Mouse (Mus musculus): Measurements from ENCODE around the gene Kif26b.

Kif26b gene

DNA sequence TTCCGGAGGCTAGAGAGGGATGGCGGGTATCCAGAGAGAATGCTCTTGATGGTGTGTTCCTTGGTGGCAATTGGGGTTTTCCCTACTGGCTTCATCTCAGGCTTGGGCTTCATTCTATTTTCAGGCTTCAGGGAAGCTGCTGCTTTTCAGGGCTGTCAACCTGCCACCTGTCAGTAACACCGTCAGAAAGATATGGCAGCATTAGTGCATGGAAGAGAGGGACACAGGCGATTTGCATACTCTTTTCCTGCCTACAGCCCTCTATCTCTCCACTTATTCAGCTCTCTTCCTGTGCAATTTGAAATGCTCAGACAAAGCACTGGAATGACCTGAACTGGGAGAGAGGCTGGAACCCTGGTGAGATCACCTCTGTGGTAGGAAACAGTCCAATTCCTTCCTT lies 117.7 kb downstream of the Kif26b start:
- peak; percentile 17; the same call in 1 of the 2 replicates for ATAC-seq (ENCODE audit: insufficient number of reproducible peaks, low FRiP score, low TSS enrichment)

DNA sequence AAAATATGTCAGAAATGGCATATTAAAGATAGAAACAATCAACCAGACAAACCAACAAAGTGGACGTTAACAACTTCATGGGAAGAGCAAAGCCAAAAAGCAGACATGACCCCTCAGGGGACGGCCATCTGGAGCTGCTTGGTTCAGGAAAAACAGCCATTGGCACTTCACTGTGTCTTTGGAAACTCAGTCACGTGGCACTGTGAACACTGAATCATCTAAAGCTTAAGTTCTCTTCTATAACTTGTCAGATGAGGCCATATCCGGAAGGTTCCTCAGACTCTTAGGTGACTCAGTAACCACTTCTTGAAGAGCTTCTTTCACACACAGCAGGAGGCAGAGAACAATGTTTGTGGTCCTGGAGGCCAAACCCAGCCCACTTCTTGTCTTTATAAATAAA lies 126.6 kb downstream of the Kif26b start:
- ATAC-seq (ENCODE audit: insufficient number of reproducible peaks, low FRiP score, low TSS enrichment), result no peak

DNA sequence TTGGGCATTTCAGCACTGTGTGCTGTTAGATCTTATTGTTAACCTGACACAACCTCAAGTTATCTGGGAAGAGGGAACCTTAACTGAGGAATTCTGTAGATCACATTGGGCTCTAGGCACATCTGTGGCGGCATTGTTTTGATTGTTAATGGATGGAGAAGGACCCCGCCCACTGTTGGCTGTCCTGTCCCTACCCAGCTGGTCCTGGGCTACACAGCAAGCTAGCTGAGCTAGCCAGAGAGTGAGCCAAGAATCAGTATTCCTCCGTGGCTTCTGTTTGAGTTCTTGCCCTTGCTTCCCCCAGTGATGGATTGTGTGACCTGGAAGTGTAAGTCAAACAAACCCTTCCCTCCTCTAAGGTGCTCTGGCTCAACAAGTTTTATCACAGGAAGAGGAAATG lies 132.1 kb downstream of the Kif26b start:
- no peak for ATAC-seq (ENCODE audit: insufficient number of reproducible peaks, low FRiP score, low TSS enrichment)

DNA sequence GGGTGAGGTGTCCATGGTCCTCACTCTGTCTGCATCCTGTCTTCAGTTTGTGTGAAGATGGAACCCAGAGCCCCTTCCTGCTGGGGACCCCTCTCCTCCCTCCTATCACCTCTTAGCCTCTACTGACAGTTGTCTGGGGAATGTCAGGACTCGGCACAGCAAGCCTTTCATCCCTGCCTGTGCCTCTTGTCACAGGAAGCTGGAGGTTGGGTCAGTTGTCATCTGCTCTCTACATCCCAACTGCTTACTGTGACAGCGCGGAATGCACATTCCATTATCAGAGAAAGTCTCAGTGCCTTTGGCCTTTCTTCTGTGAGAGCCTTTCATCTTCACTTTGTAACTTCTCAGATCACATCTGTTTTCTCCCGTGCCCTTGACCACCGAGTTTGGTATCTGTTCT lies 132.6 kb downstream of the Kif26b start:
- ATAC-seq (ENCODE audit: insufficient number of reproducible peaks, low FRiP score, low TSS enrichment), result no peak

DNA sequence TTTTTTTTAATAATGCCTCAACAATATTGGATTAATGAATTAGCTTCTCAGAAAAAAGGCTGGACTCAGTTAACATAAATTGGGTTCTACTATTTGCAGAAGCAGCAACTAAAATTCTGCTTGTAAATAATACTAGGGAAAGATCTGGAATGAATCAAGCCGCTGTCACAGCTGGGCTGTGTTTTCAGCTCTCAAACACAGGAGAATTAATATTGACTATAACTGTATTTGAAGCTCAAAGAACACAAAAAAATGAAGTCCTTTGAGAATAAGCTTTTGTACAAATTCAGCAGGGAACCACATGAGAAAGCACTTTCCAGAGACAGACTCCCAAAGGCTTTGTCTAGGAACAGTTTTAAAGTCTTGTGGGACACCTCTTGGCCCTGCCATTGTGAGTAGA lies 134.6 kb downstream of the Kif26b start:
- no peak for ATAC-seq (ENCODE audit: insufficient number of reproducible peaks, low FRiP score, low TSS enrichment)

DNA sequence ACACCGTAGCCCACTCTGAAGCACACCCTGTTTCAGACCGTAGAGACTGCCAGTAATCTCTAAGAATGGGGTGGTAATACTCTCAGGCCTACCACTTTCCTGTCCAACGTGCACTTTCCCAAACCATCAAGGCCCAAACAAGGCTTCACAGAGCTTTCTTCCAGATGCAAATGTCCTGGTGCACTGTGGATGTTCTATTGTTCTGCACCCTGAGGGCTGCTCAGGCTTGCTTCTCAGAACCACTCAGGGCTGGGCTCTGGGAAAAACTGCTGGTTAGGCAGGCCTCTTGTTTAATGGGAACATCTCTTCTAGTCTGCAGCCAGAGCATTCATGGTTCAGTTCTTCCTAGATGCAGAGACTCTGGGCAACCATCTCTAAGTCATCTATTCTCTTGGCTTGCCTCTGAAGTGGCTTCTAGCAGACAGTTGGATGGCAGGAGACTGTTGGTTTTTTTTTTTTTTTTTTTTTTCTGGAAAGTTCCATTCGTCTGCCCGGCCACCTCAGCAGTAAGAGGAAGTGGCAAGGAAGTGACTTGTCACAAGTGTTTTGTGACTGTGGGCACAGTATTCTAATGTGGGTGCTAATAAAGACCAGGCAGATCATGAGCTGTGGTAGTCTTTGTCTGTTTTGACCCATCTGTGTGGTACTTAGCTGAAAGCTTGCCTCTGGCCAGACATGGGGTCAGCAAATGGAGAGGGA lies 135.5 kb downstream of the Kif26b start:
- ATAC-seq (ENCODE audit: insufficient number of reproducible peaks, low FRiP score, low TSS enrichment), result no peak

DNA sequence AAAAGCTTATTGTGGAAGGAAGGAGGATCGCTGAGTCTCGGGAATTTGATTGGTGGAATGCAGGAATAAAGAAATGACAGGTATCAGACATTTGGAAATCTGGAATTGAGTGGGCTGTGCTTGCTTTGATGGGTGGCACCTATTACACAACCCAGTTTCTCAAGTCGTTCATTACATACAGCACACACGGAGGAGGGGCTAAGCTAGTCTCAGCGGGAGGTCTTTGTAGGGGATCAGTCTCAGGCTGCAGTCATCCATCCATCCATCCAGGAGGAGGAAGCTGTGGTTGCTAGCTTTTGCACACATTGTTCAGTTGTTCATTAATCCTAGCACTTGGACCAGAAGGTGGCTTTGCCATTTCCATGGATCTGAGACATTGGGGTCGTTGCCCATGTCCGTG lies 137.6 kb downstream of the Kif26b start:
- no peak for ATAC-seq (ENCODE audit: insufficient number of reproducible peaks, low FRiP score, low TSS enrichment)

DNA sequence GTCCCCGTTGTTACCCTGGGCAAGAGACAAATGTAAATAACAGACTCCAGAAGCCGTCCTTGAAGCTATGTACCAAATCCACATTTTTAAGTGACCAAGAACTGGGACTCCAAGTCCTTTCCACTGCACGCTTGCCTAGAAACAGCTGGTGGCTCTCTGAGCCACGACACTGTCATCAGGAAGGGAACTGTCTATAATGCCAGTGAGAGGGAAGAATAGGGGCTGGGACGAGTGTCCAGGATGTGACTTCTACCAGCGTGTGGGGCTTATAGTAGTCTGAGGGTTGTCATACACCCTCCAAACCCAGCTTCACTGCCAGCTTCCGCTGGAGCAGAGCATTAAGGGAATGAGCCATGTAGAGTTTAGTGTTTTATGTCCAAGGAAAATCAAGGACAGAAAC lies 138.9 kb downstream of the Kif26b start:
- no peak for ATAC-seq (ENCODE audit: insufficient number of reproducible peaks, low FRiP score, low TSS enrichment)

DNA sequence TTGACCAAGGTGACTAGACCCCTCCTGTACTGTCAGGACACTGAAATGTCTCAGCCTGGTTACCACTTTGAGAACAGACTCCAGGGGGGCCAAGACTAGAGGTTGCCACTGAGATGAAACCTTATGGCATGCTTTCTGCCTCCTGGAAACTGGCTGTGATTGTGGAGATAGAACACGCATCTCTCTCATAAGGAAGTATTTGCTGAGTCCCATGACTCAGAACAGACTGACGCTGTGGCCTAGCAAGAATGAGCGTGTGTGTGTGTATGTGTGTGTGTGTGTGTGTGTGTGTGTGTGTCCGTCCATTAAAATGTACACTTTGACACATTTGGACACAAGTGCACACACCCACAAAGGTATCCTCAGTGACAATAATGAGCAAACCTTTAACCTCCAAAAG lies 140.0 kb downstream of the Kif26b start:
- ATAC-seq (ENCODE audit: insufficient number of reproducible peaks, low FRiP score, low TSS enrichment), result no peak

DNA sequence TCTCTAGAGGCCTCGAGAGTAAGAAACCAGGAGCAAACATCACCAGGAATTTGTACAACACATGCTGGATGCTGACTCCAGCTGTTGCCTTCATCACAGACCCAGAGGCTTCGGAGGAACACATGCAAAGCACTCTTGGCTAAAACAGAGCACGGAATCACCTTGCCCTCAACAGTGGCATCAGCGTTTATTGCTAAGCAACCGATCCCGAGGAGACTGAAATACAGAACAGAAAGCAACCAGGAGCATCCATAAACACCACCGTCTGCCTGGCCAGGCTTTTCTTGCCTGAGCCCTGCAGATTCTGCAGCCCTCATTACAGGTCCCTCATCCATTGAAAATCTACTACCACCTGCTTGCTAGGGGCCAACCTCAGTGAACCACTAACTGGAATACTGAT lies 144.1 kb downstream of the Kif26b start:
- no peak for ATAC-seq (ENCODE audit: insufficient number of reproducible peaks, low FRiP score, low TSS enrichment)

DNA sequence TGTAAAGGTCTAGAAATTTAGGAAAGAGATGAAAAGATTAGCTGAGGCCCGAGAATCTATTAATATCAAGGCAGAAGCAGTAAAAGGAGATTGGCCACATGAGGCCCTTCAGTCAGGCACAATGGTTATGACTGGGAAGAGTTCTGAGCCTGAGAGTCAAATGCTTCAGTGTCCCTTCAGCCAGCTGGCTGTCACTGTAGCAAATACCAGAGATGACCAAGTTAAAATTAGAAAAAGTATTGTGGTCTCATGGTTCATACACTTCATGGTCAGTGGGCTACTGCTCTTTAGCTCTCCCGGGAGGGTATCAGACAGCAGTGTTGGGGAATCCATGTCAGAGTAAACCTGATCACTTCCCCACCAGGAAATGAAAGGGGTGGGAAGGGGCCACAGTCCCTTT lies 144.6 kb downstream of the Kif26b start:
- no peak for ATAC-seq (ENCODE audit: insufficient number of reproducible peaks, low FRiP score, low TSS enrichment)

DNA sequence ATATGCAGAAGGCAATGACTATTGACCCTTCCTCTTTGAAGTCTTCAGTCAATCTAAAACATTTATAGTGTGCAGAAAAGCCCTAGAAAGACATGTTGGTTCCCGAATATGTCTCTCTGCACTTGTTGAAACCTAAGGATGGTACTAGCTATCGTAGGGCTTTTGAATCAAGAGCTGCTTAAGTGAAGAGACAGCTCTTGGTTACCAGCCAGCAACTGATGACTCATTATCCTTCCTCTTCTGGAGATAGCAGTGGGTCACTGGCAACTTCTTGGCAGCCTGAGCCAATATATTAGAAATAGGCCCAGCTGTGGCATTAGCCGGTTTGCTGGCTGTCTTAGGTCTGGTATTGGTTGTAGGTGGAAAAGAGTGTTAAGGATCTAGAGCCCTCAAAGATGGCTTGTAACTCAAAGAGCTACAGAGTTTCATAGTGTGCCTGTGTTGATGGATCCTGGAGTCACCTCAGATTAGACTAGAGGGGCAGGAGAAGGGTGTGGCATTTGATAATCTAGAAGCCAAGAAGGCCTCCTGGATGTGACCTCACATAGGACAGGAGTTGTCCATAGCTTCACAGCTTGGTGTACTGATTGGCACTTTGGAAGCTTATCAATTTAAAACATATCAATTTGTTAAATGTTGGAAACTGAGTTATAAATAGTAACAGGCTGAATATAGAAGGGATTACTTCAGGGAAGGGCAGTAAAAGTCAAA lies 146.8 kb downstream of the Kif26b start:
- ATAC-seq (ENCODE audit: insufficient number of reproducible peaks, low FRiP score, low TSS enrichment), result no peak

DNA sequence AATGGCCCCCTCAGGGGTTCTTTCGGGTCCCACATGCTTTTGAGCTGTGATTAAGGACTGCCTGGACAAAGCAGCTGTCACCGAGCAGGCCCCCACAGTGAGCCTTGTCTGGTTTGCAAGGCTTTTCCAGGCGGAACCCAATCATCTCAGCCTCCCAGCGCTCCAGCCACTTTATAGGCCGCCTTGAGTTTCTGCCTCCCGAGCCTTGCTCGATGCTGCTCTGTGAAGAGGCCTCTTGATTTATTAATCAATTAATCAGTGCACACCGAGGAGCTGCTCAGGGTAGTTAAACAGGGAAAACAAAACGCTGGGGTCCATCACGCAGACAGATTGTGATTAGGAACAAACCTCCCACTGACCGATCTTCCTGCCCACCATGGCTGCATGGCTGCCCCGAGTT lies 148.2 kb downstream of the Kif26b start:
- no peak for ATAC-seq (ENCODE audit: insufficient number of reproducible peaks, low FRiP score, low TSS enrichment)

DNA sequence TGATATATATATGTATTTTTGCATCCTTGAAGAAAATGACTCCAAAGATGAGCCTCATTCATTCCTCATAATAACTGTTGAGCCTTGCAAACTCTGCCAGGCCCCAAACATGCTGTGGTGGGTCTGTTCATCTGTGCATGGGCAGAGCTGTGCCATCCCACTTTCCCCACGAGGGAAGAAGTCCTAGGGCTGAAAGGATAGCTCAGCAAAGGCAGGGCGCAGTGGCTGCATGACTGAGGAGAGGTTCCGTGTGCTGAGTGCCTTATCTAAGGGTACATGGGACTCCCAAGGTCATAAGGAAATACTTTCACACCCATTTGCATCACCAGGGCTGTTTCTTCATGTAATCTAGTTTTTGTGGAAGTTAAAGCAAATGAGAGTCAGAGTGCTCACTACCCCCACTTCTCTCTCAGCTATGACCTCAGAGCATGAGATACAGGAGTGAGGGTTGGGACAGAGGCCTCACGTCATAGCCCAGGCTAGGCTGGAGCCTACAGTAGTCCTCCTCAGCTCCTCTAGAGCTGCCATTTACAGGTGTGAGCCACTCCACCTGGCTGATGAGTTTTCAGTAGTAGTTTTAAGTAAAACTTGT lies 148.8 kb downstream of the Kif26b start:
- ATAC-seq (ENCODE audit: insufficient number of reproducible peaks, low FRiP score, low TSS enrichment), result no peak

DNA sequence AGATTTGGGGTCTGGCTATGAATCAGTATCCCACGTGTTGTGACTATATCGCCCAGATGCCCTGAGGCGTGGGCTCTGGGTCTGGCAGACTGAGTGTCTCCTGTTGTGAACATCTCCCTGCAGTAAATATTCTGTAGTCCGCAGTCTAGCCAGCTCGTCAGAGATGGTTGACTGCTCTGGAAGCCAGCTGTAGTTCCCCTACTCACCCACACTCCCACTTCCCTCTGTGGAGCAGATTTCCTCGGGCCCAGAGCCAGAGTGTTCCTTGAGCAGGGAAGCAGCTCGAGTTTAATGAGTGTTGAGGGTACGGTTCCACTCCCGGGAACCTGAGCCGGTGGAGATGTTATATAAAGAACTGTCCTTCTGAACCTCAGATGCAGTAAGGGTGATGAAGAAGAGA lies 154.7 kb downstream of the Kif26b start:
- ATAC-seq (ENCODE audit: insufficient number of reproducible peaks, low FRiP score, low TSS enrichment), result no peak

DNA sequence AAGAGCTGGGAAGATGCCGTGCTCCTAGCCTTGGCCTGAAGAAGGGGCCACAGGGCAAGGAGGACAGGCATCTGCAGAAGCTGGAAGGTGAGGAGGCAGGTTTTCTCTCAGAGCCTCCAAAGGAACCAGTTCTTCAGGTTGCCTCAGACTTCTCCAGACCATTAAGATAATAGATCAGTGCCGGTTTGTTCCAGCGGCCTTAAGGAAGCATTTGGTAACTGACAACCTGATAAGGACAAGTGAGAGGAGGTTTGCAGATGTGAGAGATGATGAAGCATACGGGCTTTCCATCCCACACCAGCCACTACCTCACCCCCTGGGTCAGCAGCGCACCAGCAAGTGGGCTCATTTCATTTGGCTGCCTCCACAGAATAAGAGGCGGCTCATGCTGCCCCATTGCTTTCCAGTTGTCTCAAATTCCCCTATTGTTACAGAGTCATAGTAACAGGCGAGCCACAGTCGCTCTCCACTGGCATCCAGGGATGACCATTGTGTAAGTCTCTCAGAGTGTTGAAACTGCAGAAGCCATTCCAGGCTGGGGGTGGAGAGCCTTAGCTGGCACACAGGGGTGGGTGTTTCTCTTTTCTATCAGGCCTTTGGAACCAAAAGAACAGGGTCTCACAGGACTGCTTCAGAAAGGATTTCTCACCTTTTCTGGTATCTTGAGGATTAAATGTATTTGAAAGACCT lies 156.2 kb downstream of the Kif26b start:
- no peak for ATAC-seq (ENCODE audit: insufficient number of reproducible peaks, low FRiP score, low TSS enrichment)

DNA sequence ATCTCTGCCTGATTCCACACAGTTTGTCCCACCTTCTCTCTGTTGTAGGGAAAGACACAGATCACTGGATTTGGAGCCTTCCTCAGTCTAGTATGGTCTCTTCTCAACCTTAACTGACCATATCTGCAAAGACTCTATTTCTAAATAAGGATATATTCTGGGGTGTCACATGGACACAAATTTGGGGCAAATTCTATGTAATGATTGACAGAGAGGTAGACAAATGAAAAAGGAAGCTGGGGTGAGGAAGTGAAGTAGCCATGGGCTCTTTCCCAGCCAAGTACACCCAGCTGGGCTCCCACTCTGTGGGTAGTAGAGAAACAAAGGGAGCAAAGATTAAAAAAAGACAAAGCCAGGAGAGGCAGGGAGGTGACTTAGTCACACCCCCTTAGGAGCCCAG lies 158.0 kb downstream of the Kif26b start:
- no peak for ATAC-seq (ENCODE audit: insufficient number of reproducible peaks, low FRiP score, low TSS enrichment)

DNA sequence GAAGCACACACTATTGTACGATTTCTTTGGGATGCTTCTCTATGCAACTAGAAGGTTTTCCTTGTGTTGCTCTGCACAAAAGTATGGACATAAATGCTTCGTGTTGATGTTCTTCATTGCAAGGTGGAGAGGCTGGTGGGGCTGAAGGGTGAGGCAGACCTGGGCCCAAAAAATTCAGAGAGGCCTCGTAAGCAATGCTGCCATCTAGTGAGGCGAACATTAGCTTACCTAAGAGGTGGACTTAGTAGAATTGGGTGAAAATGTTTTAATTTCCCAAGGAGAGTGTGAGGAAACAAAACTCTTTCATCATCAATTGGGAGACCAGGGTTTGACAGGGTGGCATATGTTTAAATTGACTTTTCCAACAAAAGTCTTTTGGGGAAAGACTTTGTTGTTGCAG lies 160.6 kb downstream of the Kif26b start:
- ATAC-seq (ENCODE audit: insufficient number of reproducible peaks, low FRiP score, low TSS enrichment), result no peak

DNA sequence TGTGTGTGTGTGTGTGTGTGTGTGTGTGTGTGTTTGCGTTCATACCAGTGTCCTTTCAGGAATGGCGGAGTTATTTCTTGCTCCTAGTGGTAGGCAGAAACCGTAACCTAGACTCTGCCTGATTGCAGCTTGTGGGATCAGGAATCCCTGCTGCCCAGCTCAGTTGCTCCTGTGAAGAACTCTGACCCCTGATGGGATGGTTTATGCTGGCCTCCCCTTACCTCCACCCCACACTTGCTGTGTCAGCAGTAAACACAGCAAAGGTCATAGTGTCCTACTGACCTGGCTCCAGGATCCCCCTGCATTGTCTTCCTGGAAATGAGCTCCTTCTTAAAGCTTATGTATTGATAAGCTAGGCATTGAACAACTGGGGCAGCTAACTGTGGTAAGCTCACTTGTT lies 162.8 kb downstream of the Kif26b start:
- no peak for ATAC-seq (ENCODE audit: insufficient number of reproducible peaks, low FRiP score, low TSS enrichment)

DNA sequence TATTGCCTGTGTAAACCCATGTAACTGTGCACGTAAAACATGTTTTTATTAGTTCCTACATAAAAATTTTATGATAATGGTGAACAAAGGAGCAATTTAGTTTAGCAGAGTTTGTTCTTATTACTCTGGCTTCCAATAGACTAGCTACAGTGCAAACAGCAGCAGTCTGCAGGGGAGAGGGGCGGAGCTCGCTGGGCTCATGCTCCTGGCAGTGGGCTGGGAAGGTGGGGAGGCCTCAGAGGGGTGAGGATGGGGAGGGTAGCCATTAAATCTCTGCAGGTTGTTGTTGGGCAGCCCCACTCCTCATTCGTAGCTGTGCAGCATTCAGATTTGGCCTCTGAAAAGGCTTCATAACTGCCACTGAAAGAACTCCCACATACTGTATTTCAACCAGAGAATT lies 171.2 kb downstream of the Kif26b start:
- no peak for ATAC-seq (ENCODE audit: insufficient number of reproducible peaks, low FRiP score, low TSS enrichment)

DNA sequence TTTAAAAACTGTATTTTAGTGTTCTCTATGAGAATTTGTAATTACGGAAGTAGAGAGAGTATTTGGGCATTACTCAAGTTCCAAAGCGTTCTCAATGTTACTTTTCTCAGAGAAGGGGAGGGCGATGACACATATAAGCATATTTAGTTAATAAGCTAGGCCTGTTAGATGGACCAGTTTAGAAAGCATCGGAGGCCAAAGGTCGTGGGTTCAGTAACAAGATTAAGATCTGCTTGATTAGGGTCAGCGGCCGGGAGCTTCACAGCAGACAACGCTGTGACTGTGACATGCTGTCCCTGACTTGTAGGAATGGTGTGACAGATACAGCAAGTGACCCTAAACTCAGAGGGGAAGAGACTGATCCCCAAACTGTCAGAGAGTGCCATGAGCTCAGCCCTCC lies 174.6 kb downstream of the Kif26b start:
- ATAC-seq (ENCODE audit: insufficient number of reproducible peaks, low FRiP score, low TSS enrichment), result no peak

Data from cerebellum, adult (tissue).